Mouse (Mus musculus): ENCODE results near the gene Rpl13. TPM values are rescaled to one million over a fixed set of nuclear protein-coding genes. Genes with fewer than 3 reads are reported as not detected.

Rpl13 gene
- 3,303 and 3,543 TPM in 2 replicates for polyA plus RNA-seq (2012; rRNA removed)

- WGBS: under 1% methylated on average over 56 of the region's 56 CpGs
- TF ChIP-seq POLR2A (IDR thresholded peaks at IDR 0.05; ENCODE audit: control insufficient read depth, extremely low read depth, insufficient read depth, low read length, poor library complexity) (peak; percentile 73), CTCF (IDR thresholded peaks at IDR 0.05; ENCODE audit: borderline replicate concordance, control insufficient read depth, extremely low read depth, insufficient read depth, low read length, poor library complexity) (no peak)
- Histone ChIP-seq H3K36me3 (ENCODE audit: control insufficient read depth, insufficient read depth, low read length) (peaks cover 22% of the 10 kb centered on the region), H3K4me1 (replicated peaks; ENCODE audit: control insufficient read depth, insufficient read depth, low read length) (peaks cover 10% of the 10 kb centered on the region), H3K27me3 (ENCODE audit: control insufficient read depth, insufficient read depth, low read length) (no peaks in the 10 kb centered on the region), H3K4me3 (ENCODE audit: control insufficient read depth, insufficient read depth, low read length) (peak within 1 kb of the TSS; percentile 92), H3K27ac (ENCODE audit: control insufficient read depth, insufficient read depth, low read length) (no peak within 1 kb of the TSS)
- DNase-seq: peak; percentile 94
Observed at GRCm38 (mm10) chr8:123101735-123102685, at the start of gene Rpl13. Gene Rpl13, plus strand, starts transcription at chr8:123102350.

- H3K36me3 ChIP-seq (ENCODE audit: control insufficient read depth, insufficient read depth, low read length): no peaks in the 10 kb centered on the region
- peaks cover 7% of the 10 kb centered on the region for H3K4me1 ChIP-seq (replicated peaks; ENCODE audit: control insufficient read depth, insufficient read depth, low read length)
- no peak for DNase-seq
- WGBS: 90% methylated on average over 7 of the region's 7 CpGs
- no peaks in the 10 kb centered on the region for H3K27me3 ChIP-seq (ENCODE audit: control insufficient read depth, insufficient read depth, low read length)
- TF ChIP-seq POLR2A (IDR thresholded peaks at IDR 0.05; ENCODE audit: control insufficient read depth, extremely low read depth, insufficient read depth, low read length, poor library complexity): no peak
- no peak for TF ChIP-seq CTCF (IDR thresholded peaks at IDR 0.05; ENCODE audit: borderline replicate concordance, control insufficient read depth, extremely low read depth, insufficient read depth, low read length, poor library complexity)
- no peak within 1 kb of the TSS for H3K4me3 ChIP-seq (ENCODE audit: control insufficient read depth, insufficient read depth, low read length)
- no peak within 1 kb of the TSS for H3K27ac ChIP-seq (ENCODE audit: control insufficient read depth, insufficient read depth, low read length)
Observed at GRCm38 (mm10) chr8:123062721-123063120, 39.4 kb upstream of the Rpl13 start, which contains the start of gene Spg7. Gene Spg7, plus strand, starts transcription at chr8:123062942.

GRCm38 (mm10) chr8:123064072-123064471 lies 38.1 kb upstream of the Rpl13 start:
- no peak overlapping the region for H3K4me3 ChIP-seq (ENCODE audit: control insufficient read depth, insufficient read depth, low read length)
- H3K4me1 ChIP-seq (replicated peaks; ENCODE audit: control insufficient read depth, insufficient read depth, low read length): peaks cover 7% of the 10 kb centered on the region
- no peaks in the 10 kb centered on the region for H3K27me3 ChIP-seq (ENCODE audit: control insufficient read depth, insufficient read depth, low read length)
- H3K27ac ChIP-seq (ENCODE audit: control insufficient read depth, insufficient read depth, low read length): no peak overlapping the region
- WGBS: 91% methylated on average over 4 of the region's 4 CpGs
- no peak for DNase-seq
- no peaks in the 10 kb centered on the region for H3K36me3 ChIP-seq (ENCODE audit: control insufficient read depth, insufficient read depth, low read length)
- TF ChIP-seq CTCF (IDR thresholded peaks at IDR 0.05; ENCODE audit: borderline replicate concordance, control insufficient read depth, extremely low read depth, insufficient read depth, low read length, poor library complexity): no peak
- TF ChIP-seq POLR2A (IDR thresholded peaks at IDR 0.05; ENCODE audit: control insufficient read depth, extremely low read depth, insufficient read depth, low read length, poor library complexity): no peak

- under 1% methylated on average over 14 of the region's 14 CpGs for WGBS
- H3K4me1 ChIP-seq (replicated peaks; ENCODE audit: control insufficient read depth, insufficient read depth, low read length): peaks cover 7% of the 10 kb centered on the region
- peak; percentile 29 for DNase-seq
- H3K27ac ChIP-seq (ENCODE audit: control insufficient read depth, insufficient read depth, low read length): peak overlapping the region; percentile 72
- TF ChIP-seq POLR2A (IDR thresholded peaks at IDR 0.05; ENCODE audit: control insufficient read depth, extremely low read depth, insufficient read depth, low read length, poor library complexity) (no peak), CTCF (IDR thresholded peaks at IDR 0.05; ENCODE audit: borderline replicate concordance, control insufficient read depth, extremely low read depth, insufficient read depth, low read length, poor library complexity) (no peak)
- H3K36me3 ChIP-seq (ENCODE audit: control insufficient read depth, insufficient read depth, low read length): no peaks in the 10 kb centered on the region
- peak overlapping the region; percentile 82 for H3K4me3 ChIP-seq (ENCODE audit: control insufficient read depth, insufficient read depth, low read length)
- no peaks in the 10 kb centered on the region for H3K27me3 ChIP-seq (ENCODE audit: control insufficient read depth, insufficient read depth, low read length)
Observed at GRCm38 (mm10) chr8:123064809-123065213, 37.3 kb upstream of the Rpl13 start.

- H3K27me3 ChIP-seq (ENCODE audit: control insufficient read depth, insufficient read depth, low read length): no peaks in the 10 kb centered on the region
- whole genome bisulfite sequencing: under 1% methylated on average over 84 of the region's 84 CpGs
- H3K27ac ChIP-seq (ENCODE audit: control insufficient read depth, insufficient read depth, low read length): peak overlapping the region; percentile 72
- TF ChIP-seq POLR2A (IDR thresholded peaks at IDR 0.05; ENCODE audit: control insufficient read depth, extremely low read depth, insufficient read depth, low read length, poor library complexity) (peak; percentile 94), CTCF (IDR thresholded peaks at IDR 0.05; ENCODE audit: borderline replicate concordance, control insufficient read depth, extremely low read depth, insufficient read depth, low read length, poor library complexity) (peak; percentile 73; the same call in 1 of the 2 replicates)
- H3K4me1 ChIP-seq (replicated peaks; ENCODE audit: control insufficient read depth, insufficient read depth, low read length): peaks cover 7% of the 10 kb centered on the region
- peak; percentile 95 for DNase-seq
- H3K4me3 ChIP-seq (ENCODE audit: control insufficient read depth, insufficient read depth, low read length): peak overlapping the region; percentile 82
- no peaks in the 10 kb centered on the region for H3K36me3 ChIP-seq (ENCODE audit: control insufficient read depth, insufficient read depth, low read length)
Observed at GRCm38 (mm10) chr8:123065214-123066100, 36.7 kb upstream of the Rpl13 start.

Measured in thymus, adult 2 months (tissue).